In the genomic region with DNA sequence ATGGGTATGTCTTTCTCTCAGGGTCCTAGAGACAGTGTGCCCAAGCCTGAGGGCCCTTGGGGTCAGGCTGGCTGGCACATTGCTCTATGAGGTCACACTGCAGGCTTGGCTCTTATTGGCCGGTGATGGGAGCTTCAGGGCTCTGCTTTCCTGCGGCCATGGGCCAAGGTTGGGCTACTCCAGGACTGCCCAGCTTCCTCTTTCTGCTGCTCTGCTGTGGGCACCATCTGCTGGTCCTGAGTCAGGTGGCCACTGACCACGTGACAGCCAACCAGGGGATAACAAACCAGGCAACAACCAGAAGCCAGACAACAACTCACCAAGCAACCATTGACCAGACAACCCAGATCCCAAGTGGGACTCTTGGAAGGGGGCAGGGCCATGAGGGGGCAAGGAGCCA, we compare ENCODE assay signal across 20 mouse cellular contexts. TPM values are rescaled to one million over a fixed set of nuclear protein-coding genes. Genes with fewer than 3 reads are reported as not detected.
DNase-seq lines count a peak whose midpoint lies in the region; ATAC-seq and TF ChIP-seq lines count a peak whose summit lies in the region.
"Had no signal": no experiment of that assay in that cellular context is flagged by ENCODE, and none has a peak within 500 bp of the region (broad histone marks: within the 10 kb centered on the region; RNA-seq: fewer than 3 reads in every experiment).

No protein-coding gene starts in this region.

- H3K4me2 ChIP-seq in kidney, embryonic 15.5 days = no peak overlapping the region
- H3K4me2 ChIP-seq in intestine, embryonic 15.5 days (replicated peaks) = no peak overlapping the region
- H3K4me2 ChIP-seq: neural tube, embryonic 13.5 days had no signal

- peak; percentile 47 for DNase-seq in kidney, adult 2 months
- DNase-seq in brain, adult 2 months (ENCODE audit: low read depth, low spot score) = peak; percentile 84
- peak; percentile 64 for DNase-seq in cerebellum, adult 9-10 months
- peak; percentile 16 to 59 for DNase-seq in kidney, postnatal 36 days
- DNase-seq in left cerebral cortex, adult 18-20 months (ENCODE audit: low spot score in 2 of 2) = no peak
- no peak for DNase-seq in embryonic facial prominence, embryonic 10.5 days (ENCODE audit: low spot score)
- DNase-seq: heart, postnatal 36 days; thymus, adult 18-20 months had no signal

- H3K9me3 ChIP-seq in kidney, embryonic 15.5 days (replicated peaks) = no peaks in the 10 kb centered on the region
- H3K9me3 ChIP-seq in intestine, embryonic 15.5 days = no peaks in the 10 kb centered on the region
- no peaks in the 10 kb centered on the region for H3K9me3 ChIP-seq in embryonic facial prominence, embryonic 10.5 days
- H3K9me3 ChIP-seq: heart, embryonic 10.5 days; neural tube, embryonic 13.5 days had no signal

- no peaks in the 10 kb centered on the region for H3K27me3 ChIP-seq in kidney, adult 2 months (replicated peaks; ENCODE audit: control insufficient read depth, insufficient read depth, low read length)
- peaks cover 13% of the 10 kb centered on the region for H3K27me3 ChIP-seq in kidney, embryonic 15.5 days
- H3K27me3 ChIP-seq in intestine, embryonic 15.5 days (replicated peaks) = 0 out of 2 replicates have a peak, but pooled peaks cover 5% of the 10 kb centered on the region
- H3K27me3 ChIP-seq in embryonic facial prominence, embryonic 10.5 days (replicated peaks; ENCODE audit: low read depth, poor library complexity, severe bottlenecking) = peaks cover 24% of the 10 kb centered on the region

- H3K27ac ChIP-seq in kidney, adult 2 months (ENCODE audit: insufficient read depth, low read depth, low read length) = peak overlapping the region; percentile 64
- H3K27ac ChIP-seq in kidney, embryonic 15.5 days = no peak overlapping the region
- H3K27ac ChIP-seq in intestine, embryonic 15.5 days = no peak overlapping the region
- H3K27ac ChIP-seq in embryonic facial prominence, embryonic 10.5 days (replicated peaks) = no peak overlapping the region
- H3K27ac ChIP-seq: heart, embryonic 10.5 days; macrophage; neural tube, embryonic 13.5 days had no signal

- 0 out of 2 replicates have a peak, but pooled peaks cover 8% of the 10 kb centered on the region for H3K4me1 ChIP-seq in kidney, adult 2 months (ENCODE audit: control insufficient read depth, insufficient read depth, low read length)
- H3K4me1 ChIP-seq in kidney, embryonic 15.5 days = no peaks in the 10 kb centered on the region
- H3K4me1 ChIP-seq in intestine, embryonic 15.5 days (replicated peaks) = no peaks in the 10 kb centered on the region
- H3K4me1 ChIP-seq in embryonic facial prominence, embryonic 10.5 days = no peaks in the 10 kb centered on the region
- H3K4me1 ChIP-seq: heart, embryonic 10.5 days; neural tube, embryonic 13.5 days had no signal

- no peak overlapping the region for H3K4me3 ChIP-seq in kidney, adult 2 months (ENCODE audit: insufficient read depth, low read depth, low read length)
- H3K4me3 ChIP-seq in kidney, embryonic 15.5 days (replicated peaks) = no peak overlapping the region
- H3K4me3 ChIP-seq in intestine, embryonic 15.5 days (replicated peaks) = no peak overlapping the region
- no peak overlapping the region for H3K4me3 ChIP-seq in embryonic facial prominence, embryonic 10.5 days
- H3K4me3 ChIP-seq: heart, embryonic 10.5 days; neural tube, embryonic 13.5 days had no signal

- H3K9ac ChIP-seq in kidney, embryonic 15.5 days = no peak overlapping the region
- no peak overlapping the region for H3K9ac ChIP-seq in intestine, embryonic 15.5 days
- H3K9ac ChIP-seq: neural tube, embryonic 13.5 days had no signal

- H3K36me3 ChIP-seq in kidney, adult 2 months (ENCODE audit: control insufficient read depth, insufficient read depth, low read length) = no peaks in the 10 kb centered on the region
- H3K36me3 ChIP-seq in kidney, embryonic 15.5 days = no peaks in the 10 kb centered on the region
- H3K36me3 ChIP-seq in intestine, embryonic 15.5 days = no peaks in the 10 kb centered on the region
- no peaks in the 10 kb centered on the region for H3K36me3 ChIP-seq in embryonic facial prominence, embryonic 10.5 days (replicated peaks)
- H3K36me3 ChIP-seq: heart, embryonic 10.5 days; neural tube, embryonic 13.5 days had no signal

- TF ChIP-seq CTCF in kidney, adult 2 months (conservative IDR thresholded peaks at IDR 0.05; ENCODE audit: insufficient read depth, insufficient read length, low read depth, low read length) = no peak

- ATAC-seq in kidney, embryonic 15.5 days (replicated peaks; ENCODE audit: low FRiP score) = no peak
- no peak for ATAC-seq in intestine, embryonic 15.5 days

- 60% methylated on average over 3 of the region's 3 CpGs for WGBS in kidney, adult 2 months
- 77% methylated on average over 3 of the region's 3 CpGs for WGBS in kidney, embryonic 15.5 days
- 66% methylated on average over 3 of the region's 3 CpGs for WGBS in intestine, embryonic 15.5 days
- WGBS in embryonic facial prominence, embryonic 10.5 days = 75% methylated on average over 3 of the region's 3 CpGs

- TF ChIP-seq POLR2A in kidney, adult 2 months (IDR thresholded peaks at IDR 0.05; ENCODE audit: low read depth, low read length) = no peak

RNA-seq across cellular contexts. Expression of a gene that starts 7.3 kb away (rescaled TPM):
- 68.0 and 132 TPM in 2 replicates for polyA plus RNA-seq in kidney, adult 2 months (2012; rRNA removed)
- 9.8 and 11.1 TPM in 2 replicates for polyA plus RNA-seq in kidney, embryonic 15.5 days (2015; fragmentation: Nextera tagmentation; extraction: Ambion mirVana)
- 6.9 and 11.1 TPM in 2 replicates for polyA plus RNA-seq in intestine, embryonic 15.5 days (2015; fragmentation: Nextera tagmentation; extraction: Ambion mirVana)
- 10 to 100 TPM; 14.3 to 18.6 TPM for total RNA-seq in left cerebral cortex, adult 18-20 months (2021)
- polyA plus RNA-seq in embryonic facial prominence, embryonic 10.5 days (2016; fragmentation: Nextera tagmentation; extraction: Ambion mirVana) = 0.45 and 0.50 TPM in 2 replicates

RNA-seq across cellular contexts. Expression of a gene that starts 19.4 kb away (rescaled TPM):
- 0.06 and 0.07 TPM in 2 replicates for polyA plus RNA-seq in kidney, adult 2 months (2012; rRNA removed)
- polyA plus RNA-seq in kidney, embryonic 15.5 days (2015; fragmentation: Nextera tagmentation; extraction: Ambion mirVana) = not detected in 2 replicates
- polyA plus RNA-seq in intestine, embryonic 15.5 days (2015; fragmentation: Nextera tagmentation; extraction: Ambion mirVana) = not detected in 2 replicates
- not detected for total RNA-seq in left cerebral cortex, adult 18-20 months (2021)
- polyA plus RNA-seq in embryonic facial prominence, embryonic 10.5 days (2016; fragmentation: Nextera tagmentation; extraction: Ambion mirVana) = not detected in 2 replicates
- total RNA-seq: adrenal gland, postnatal 14 days; gastrocnemius, postnatal 10 days; heart, postnatal 36 days; layer of hippocampus, adult 18-20 months; midbrain, postnatal 0 days had no signal
- polyA plus RNA-seq: embryonic facial prominence, embryonic 11.5 days; heart, embryonic 10.5 days; limb, embryonic 14.5 days; liver, embryonic 16.5 days; macrophage; midbrain, postnatal 0 days; neural tube, embryonic 13.5 days had no signal

RNA-seq across cellular contexts. Expression of a gene that starts 21.9 kb away (rescaled TPM):
- 31.1 and 32.2 TPM in 2 replicates for polyA plus RNA-seq in kidney, adult 2 months (2012; rRNA removed)
- polyA plus RNA-seq in kidney, embryonic 15.5 days (2015; fragmentation: Nextera tagmentation; extraction: Ambion mirVana) = 28.9 and 39.8 TPM in 2 replicates
- 44.0 and 45.5 TPM in 2 replicates for polyA plus RNA-seq in intestine, embryonic 15.5 days (2015; fragmentation: Nextera tagmentation; extraction: Ambion mirVana)
- total RNA-seq in left cerebral cortex, adult 18-20 months (2021) = 100 to 1,000 TPM; 102 TPM
- polyA plus RNA-seq in embryonic facial prominence, embryonic 10.5 days (2016; fragmentation: Nextera tagmentation; extraction: Ambion mirVana) = 13.2 and 14.0 TPM in 2 replicates
- polyA plus RNA-seq: macrophage had no signal

RNA-seq across cellular contexts. Expression of a gene that starts 32.9 kb away (rescaled TPM):
- 0.04 and 0.06 TPM in 2 replicates for polyA plus RNA-seq in kidney, adult 2 months (2012; rRNA removed)
- 0.26 and 0.39 TPM in 2 replicates for polyA plus RNA-seq in kidney, embryonic 15.5 days (2015; fragmentation: Nextera tagmentation; extraction: Ambion mirVana)
- 2.2 and 2.5 TPM in 2 replicates for polyA plus RNA-seq in intestine, embryonic 15.5 days (2015; fragmentation: Nextera tagmentation; extraction: Ambion mirVana)
- total RNA-seq in left cerebral cortex, adult 18-20 months (2021) = 1 to 10 TPM; 2.1 to 2.6 TPM
- polyA plus RNA-seq in embryonic facial prominence, embryonic 10.5 days (2016; fragmentation: Nextera tagmentation; extraction: Ambion mirVana) = 0.30 and 0.48 TPM in 2 replicates
- total RNA-seq: gastrocnemius, postnatal 10 days had no signal
- polyA plus RNA-seq: macrophage had no signal

Comparison
In these comparisons a context has a peak if more than half of its experiments do, and no peak if none do; other contexts are left out.
1. DNase-seq: peak in kidney, adult 2 months (single experiment), brain, adult 2 months (single experiment), cerebellum, adult 9-10 months (single experiment) and kidney, postnatal 36 days (2 of 2); none in left cerebral cortex, adult 18-20 months (0 of 2) and embryonic facial prominence, embryonic 10.5 days (single experiment).